Mouse (Mus musculus): ENCODE data around the gene Foxf1.

Foxf1 gene

GRCm38 (mm10) chr8:121082218-121083092 is 1.7 kb upstream of the Foxf1 start:
- DNase-seq: no peak

DNA sequence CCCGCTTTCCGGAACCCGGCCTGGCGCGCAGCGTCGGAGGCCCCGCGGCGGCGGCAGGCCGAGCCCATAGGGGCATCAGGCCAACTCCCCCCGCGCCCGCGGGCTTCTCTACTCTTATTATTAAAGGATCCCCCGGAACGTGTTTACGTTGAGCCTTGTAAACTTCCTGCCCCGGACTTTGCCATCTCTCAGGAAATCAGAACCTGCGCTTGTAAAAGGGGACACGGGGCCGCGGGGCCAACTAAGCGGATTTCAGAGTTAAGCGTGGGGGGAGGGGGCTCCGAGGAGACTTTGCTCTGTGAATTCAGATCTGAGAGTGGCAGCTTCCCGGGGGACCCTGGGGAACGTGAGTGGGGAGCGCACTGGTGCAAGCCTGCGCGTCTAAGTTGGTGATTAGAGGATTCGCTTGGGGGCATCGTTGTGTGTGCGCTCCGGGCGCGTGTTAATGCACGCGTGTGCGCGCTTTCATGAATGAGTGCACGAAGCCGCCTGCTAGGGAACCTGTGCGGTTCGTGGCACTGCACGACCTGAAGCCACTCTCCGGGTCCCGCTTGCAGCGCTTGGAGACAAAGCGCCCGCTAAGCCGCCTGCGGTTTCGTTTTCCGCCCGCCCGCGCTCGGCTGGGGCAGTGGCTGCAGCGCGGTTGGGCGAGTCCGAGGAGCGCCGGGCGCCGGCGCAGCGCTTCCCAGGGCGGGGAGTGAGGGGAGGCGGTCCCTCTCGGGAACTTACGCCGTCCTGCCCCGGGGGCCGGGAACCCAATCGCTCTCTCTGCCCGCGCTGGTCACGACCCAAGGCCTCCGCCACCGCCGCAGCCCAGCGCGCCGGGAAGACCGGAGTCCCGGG is 872 bp upstream of the Foxf1 start:
- no peak for DNase-seq

DNA sequence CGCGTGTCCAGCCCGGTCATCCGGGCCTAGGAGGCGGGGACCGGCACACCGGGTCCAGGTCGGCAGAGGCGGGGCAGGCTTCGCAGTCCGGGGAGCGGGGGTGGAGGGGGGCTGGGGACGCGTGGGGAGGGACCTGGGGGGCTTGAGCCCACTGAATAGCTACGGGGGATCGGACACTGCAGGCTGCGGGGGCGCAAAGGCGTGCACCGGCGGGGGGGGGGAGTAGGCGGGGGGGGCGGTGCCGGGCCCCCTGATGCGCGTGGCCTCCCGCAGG is 313 bp upstream of the Foxf1 start:
- no peak for DNase-seq

DNA sequence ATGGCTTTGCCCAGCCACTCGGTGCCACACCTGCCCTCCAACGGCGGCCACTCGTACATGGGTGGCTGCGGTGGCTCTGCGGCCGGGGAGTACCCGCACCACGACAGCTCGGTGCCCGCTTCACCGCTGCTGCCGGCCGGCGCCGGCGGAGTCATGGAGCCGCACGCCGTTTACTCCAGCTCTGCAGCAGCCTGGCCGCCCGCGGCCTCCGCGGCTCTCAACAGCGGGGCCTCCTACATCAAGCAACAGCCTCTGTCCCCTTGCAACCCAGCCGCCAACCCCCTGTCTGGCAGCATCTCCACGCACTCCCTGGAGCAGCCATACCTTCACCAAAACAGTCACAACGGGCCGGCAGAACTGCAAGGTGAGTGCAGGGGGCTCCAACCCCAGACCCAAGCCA is 825 bp downstream of the Foxf1 start:
- DNase-seq: no peak

GRCm38 (mm10) chr8:121085561-121085960 is 1.4 kb downstream of the Foxf1 start:
- DNase-seq: no peak

- DNase-seq: no peak
These were observed 2.1 kb downstream of the Foxf1 start for GRCm38 (mm10) chr8:121086004-121086900.

DNA sequence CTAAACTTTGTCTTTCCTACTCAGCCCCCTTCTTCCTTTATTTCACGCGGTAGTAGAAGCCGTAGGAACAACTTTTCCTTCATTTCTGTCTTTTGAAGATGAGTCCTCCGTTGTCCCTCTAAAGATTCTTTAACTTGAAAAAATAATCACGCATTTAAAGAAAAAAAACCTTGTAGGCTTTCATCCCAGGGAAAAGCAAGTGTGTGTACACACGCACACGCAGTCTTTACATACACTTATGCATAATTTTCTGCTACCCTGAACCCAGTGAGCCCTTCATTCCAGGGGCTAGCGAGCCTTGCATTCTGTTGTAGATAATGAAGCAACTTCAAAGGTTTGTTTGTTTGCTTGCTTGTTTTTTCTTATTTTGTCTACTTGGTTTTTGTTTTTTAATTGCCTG is 4.1 kb downstream of the Foxf1 start:
- DNase-seq: no peak

- no peak for DNase-seq
These were observed 4.9 kb downstream of the Foxf1 start for GRCm38 (mm10) chr8:121088871-121089630.

- no peak for DNase-seq
These were observed 5.6 kb downstream of the Foxf1 start for GRCm38 (mm10) chr8:121089631-121090380.

- no peak for DNase-seq
These were observed 6.5 kb downstream of the Foxf1 start for GRCm38 (mm10) chr8:121090716-121091115.

- DNase-seq: no peak
These were observed 8.0 kb downstream of the Foxf1 start for GRCm38 (mm10) chr8:121092141-121092540.

DNA sequence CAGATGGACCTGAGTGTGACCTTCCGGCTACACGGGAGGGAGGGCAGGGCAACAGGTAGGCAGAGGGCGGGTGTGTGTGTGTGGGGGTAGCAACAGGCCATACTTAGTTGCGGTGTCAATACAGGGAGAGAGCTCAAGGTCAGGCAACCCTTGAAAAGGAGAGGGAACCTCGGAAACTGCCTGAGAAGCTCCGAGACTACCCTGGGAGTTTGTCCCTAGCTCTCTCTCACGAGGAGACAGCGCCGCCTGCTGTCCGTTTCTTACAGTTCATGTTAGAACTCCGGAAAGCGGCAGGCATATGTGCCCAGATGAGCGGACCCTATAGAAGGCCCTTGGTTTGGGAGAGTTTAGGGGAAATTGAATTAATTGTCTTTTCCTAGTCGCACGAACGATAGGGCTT is 8.4 kb downstream of the Foxf1 start:
- peak; percentile 62 for DNase-seq

- DNase-seq: no peak
These were observed 9.3 kb downstream of the Foxf1 start for GRCm38 (mm10) chr8:121093496-121093895.

DNA sequence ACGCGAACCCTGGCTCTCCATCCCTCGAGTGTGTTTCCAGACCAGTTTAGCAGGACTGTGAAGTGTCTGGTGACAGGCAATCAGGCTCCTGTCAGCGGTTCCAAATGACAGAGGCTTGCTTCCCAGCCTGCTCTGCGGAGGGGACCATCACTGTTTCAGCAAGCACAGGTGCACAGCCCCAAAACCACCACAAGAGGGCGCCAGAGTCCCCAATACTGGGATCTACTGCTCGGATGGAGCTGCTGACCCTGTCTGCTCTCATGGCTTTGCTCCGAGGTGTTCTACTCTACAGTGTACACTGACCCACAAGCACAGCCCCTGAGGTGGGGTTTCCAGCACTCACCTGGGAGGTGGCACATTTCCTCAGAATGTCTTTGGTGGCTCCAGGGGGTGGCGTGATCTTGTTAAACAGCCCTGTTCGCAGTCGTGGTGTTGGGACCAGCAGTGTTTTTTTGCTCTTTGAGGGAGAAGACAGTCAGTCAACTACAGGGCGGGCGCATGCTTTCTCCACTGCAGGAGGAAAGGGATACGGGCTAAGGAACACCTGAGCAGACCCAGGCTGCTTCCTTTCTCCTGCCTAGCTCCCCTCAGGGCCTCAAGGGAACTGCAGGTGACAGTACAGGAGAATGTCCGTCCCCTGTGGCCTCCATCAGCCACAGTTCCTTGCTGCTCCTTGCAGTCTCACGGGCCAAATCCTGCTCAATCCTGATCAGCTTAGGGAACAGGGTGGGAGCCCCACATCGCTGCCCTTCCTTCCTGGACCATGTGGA is 20.0 kb downstream of the Foxf1 start:
- peak; percentile 70 for DNase-seq

DNA sequence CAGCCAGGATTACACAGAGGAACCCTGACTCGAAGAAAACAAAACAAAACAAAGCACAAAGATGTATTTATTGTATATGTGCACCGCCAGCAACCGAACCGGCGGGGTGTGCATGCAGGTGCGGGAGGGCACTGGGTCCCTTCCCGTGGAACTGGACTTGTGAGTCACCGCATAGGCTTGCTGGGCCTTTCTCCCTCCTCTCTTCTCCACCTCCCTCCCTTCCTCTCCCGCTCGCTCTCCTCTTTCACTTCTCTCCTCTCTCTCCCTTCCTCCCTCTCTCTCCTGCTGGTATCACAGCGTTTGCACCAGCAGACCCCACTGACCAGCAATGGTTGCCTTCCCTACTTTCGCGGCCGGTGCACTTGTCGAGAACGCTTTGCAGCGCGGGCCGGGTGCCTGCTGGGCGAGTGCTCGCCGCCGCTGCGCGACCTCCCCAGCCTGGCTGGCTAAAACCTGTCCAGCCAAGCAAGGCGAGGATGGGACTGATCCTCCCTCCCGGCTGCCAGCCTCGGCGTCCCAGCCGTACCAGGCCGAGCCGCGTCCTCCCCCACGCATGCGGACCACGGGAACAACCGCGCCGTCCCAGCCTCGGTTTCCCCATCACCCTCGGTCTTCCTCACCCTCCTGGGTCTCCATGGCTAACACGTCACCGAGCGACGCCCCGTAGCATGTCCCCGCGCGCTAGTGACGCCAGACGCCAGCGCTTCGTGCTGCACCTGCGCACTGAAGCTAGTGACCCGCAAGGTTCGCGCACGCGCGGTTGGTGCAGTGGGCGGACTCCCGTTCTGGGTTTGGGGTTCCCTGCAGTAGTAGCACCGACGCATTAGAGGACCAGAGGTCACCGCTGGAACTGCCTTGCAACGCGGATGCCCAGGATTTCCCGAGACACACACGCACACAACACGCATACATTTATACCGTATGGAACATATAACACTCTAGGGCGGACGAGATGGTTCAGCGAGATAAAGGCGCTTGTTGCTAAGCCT is 23.8 kb downstream of the Foxf1 start, which contains the start of gene Mthfsd:
Gene Mthfsd, minus strand, starts transcription at position 725 of the 989 bp plus-strand sequence.
- peak; percentile 98 for DNase-seq

DNA sequence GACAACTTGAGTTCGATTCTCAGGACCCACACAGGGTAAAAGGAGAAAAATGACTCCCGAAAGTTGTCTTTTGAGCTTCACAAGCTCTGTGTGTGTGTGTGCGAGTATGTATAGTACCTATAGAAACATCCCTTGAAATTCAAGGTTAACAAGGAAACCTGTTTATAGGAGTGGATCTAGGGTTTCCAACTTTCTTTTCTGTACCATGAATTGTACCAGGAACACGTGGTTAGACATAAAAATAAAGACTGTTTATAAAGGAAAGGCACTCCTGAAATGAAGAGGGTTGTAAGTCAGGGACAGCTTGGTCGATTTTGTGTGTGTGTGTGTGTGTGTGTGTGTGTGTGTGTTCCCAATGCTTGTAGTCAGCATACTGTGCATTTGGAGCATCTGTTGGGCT is 24.5 kb downstream of the Foxf1 start:
- no peak for DNase-seq

DNA sequence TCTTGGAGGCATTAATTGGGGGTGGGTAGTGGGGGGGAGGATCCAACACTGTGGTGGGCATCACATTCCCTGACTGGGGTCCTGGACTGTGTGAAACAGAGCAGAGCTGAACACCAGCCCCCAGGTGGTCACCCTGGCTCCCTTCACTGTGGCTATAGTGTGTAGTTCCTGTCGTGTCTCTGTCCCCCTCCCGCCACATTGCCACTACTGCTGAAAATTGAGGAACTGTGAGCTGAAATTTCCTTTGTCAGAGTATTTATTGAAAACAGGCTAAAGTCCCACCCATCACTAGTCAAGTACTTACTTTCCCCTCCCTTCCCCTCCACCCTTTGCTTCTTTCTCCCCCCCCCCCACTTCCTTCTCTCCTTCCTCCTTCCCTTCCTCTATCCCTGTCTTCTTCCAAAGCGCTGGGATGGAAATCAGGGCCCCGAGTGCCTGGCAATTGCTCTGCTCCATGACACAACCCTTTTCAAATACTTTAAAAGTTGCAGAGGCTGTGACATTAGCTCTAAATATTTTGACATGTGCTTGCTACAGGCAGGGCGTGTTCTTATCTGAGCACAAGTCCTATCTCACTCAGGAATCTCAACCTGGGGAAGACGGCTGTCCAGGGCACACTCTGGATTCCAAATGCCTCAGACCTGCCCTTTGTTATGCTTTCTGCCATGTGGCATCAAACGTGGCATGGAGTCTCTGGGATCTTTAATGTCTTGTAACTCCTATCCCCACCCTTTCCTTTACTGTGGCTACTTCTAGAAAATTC is 27.1 kb downstream of the Foxf1 start:
- DNase-seq: no peak

GRCm38 (mm10) chr8:121113261-121113660 is 29.1 kb downstream of the Foxf1 start:
- DNase-seq: peak; percentile 99

DNA sequence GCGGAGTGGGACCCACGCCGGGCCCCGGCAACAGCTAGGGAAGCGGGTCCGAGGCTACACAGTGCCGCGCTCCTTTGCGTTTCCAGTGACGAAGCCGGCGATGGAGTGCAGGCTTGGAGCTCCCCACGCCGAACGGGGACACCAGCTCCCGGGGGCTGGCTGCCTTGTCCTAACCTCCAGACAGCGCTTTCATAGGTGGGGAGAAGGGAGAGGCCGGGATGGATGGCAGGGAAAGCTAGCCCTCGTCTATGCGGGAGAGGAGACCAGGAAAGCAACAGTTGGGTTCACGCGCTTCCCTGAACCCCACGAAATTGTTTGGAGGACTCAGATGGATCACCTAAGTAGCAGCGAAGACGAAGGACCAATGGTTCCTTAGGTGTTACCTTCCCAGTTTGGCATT is 30.9 kb downstream of the Foxf1 start:
- no peak for DNase-seq

Measured in cerebellum, adult 8-10 months (tissue).